ENCODE assay signal across 12 mouse cellular contexts in genomic region chr19:38644871-38645595, GRCm38 (mm10).
DNase-seq lines count a peak whose midpoint lies in the region; ATAC-seq and TF ChIP-seq lines count a peak whose summit lies in the region.
"Had no signal": no experiment of that assay in that cellular context is flagged by ENCODE, and none has a peak within 500 bp of the region (broad histone marks: within the 10 kb centered on the region; RNA-seq: fewer than 3 reads in every experiment).

No protein-coding gene starts in this region.

- no peak overlapping the region for H3K4me3 ChIP-seq in lung, embryonic 14.5 days (ENCODE audit: low read depth, low read length)
- no peak overlapping the region for H3K4me3 ChIP-seq in intestine, embryonic 16.5 days (ENCODE audit: low read length)
- H3K4me3 ChIP-seq: limb, embryonic 13.5 days had no signal

- WGBS in lung, embryonic 14.5 days, result 25% methylated on average over 6 of the region's 6 CpGs
- WGBS in intestine, embryonic 16.5 days, result 29% methylated on average over 6 of the region's 6 CpGs

- no peak for TF ChIP-seq CTCF in lung, embryonic 14.5 days (IDR thresholded peaks at IDR 0.05; ENCODE audit: low read depth)

- H3K9me3 ChIP-seq in lung, embryonic 14.5 days (ENCODE audit: low read depth, low read length), result no peaks in the 10 kb centered on the region
- H3K9me3 ChIP-seq in intestine, embryonic 16.5 days (ENCODE audit: control insufficient read depth, low read length), result no peaks in the 10 kb centered on the region
- H3K9me3 ChIP-seq: limb, embryonic 13.5 days had no signal

- peak overlapping the region; percentile 79 for H3K27ac ChIP-seq in lung, embryonic 14.5 days (ENCODE audit: low read depth)
- peak overlapping the region; percentile 16; the same call in 1 of the 2 replicates for H3K27ac ChIP-seq in intestine, embryonic 16.5 days (ENCODE audit: low read length)
- H3K27ac ChIP-seq: limb, embryonic 13.5 days had no signal

- no peaks in the 10 kb centered on the region for H3K27me3 ChIP-seq in lung, embryonic 14.5 days (ENCODE audit: insufficient read depth, low read length)
- no peaks in the 10 kb centered on the region for H3K27me3 ChIP-seq in intestine, embryonic 16.5 days (replicated peaks; ENCODE audit: control insufficient read depth, insufficient read depth, low read length)
- H3K27me3 ChIP-seq: limb, embryonic 13.5 days had no signal

- H3K36me3 ChIP-seq in lung, embryonic 14.5 days (ENCODE audit: insufficient read depth), result no peaks in the 10 kb centered on the region
- H3K36me3 ChIP-seq in intestine, embryonic 16.5 days (ENCODE audit: control insufficient read depth, insufficient read depth, low read length), result no peaks in the 10 kb centered on the region
- H3K36me3 ChIP-seq: limb, embryonic 13.5 days had no signal

- peaks cover 5% of the 10 kb centered on the region; the same call in 1 of the 2 replicates for H3K4me1 ChIP-seq in lung, embryonic 14.5 days (ENCODE audit: insufficient read depth)
- H3K4me1 ChIP-seq in intestine, embryonic 16.5 days (ENCODE audit: control insufficient read depth, insufficient read depth, low read length), result peaks cover 9% of the 10 kb centered on the region; the same call in 1 of the 2 replicates

- H3K4me2 ChIP-seq in lung, embryonic 14.5 days, result 0 out of 2 replicates have a peak overlapping the region, but pooled peaks have one; percentile 0
- no peak overlapping the region for H3K4me2 ChIP-seq in intestine, embryonic 16.5 days (ENCODE audit: low read depth, low read length)
- H3K4me2 ChIP-seq: limb, embryonic 13.5 days had no signal

- ATAC-seq in lung, embryonic 14.5 days (ENCODE audit: insufficient read depth), result peak; percentile 90
- ATAC-seq in intestine, embryonic 16.5 days, result peak; percentile 92
- no peak for ATAC-seq in activated CD4-positive, CD25-positive, alpha-beta regulatory T cell, adult 4 months

- no peak overlapping the region for H3K9ac ChIP-seq in lung, embryonic 14.5 days
- H3K9ac ChIP-seq in intestine, embryonic 16.5 days (ENCODE audit: low read depth, low read length), result no peak overlapping the region
- H3K9ac ChIP-seq: limb, embryonic 13.5 days had no signal

- peak; percentile 75 for DNase-seq in lung, embryonic 14.5 days
- DNase-seq in lung, postnatal 4 days, result no peak
- peak; percentile 69 for DNase-seq in embryo, embryonic 10 days (ENCODE audit: low spot score)
- DNase-seq in yolk sac, embryonic 10.5 days (ENCODE audit: low spot score), result peak; percentile 63
- no peak for DNase-seq in cerebellum, adult 18-20 months
- DNase-seq: cerebellum, postnatal 14 days; heart, postnatal 10 days; layer of hippocampus, postnatal 36 days; right cerebral cortex, postnatal 14 days had no signal

Comparison
In these comparisons a context has a peak if more than half of its experiments do, and no peak if none do; other contexts are left out.
1. DNase-seq: peak in lung, embryonic 14.5 days (single experiment), embryo, embryonic 10 days (single experiment) and yolk sac, embryonic 10.5 days (single experiment); none in lung, postnatal 4 days (0 of 2) and cerebellum, adult 18-20 months (0 of 2).